Mouse (Mus musculus): ENCODE results near the gene Prim2. TPM values are rescaled to one million over a fixed set of nuclear protein-coding genes. Genes with fewer than 3 reads are reported as not detected.
A peak's percentile ranks its signal among the peaks of the same experiment; 100 is the strongest.

The Prim2 gene
- polyA plus RNA-seq, 1 experiment from 2014 or later: 26.1 TPM

DNA sequence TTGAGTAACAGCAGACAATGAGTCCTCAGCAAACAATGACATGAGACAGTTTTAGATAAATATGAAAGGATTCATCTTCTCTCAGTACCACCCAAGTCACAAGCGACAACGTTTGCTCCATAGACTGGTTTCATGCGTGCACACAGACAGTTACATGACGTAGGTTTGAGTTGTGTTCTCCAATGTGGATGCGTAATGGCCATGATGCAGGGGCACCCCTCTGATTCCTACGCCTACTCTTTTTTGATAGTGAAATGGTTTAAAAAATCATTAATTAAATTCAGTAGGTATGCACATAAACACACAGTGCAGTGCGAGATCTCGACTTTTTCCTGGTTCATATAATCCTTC lies 174.4 kb downstream of the Prim2 start:
- H3K4me3 ChIP-seq: no peak overlapping the region
- 53% methylated on average over 8 of the region's 8 CpGs for WGBS
- H3K27me3 ChIP-seq: no peaks in the 10 kb centered on the region
- peak overlapping the region; percentile 53 for H3K27ac ChIP-seq
- no peaks in the 10 kb centered on the region for H3K36me3 ChIP-seq
- H3K9me3 ChIP-seq: no peaks in the 10 kb centered on the region
- no peak overlapping the region for H3K9ac ChIP-seq
- no peak overlapping the region for H3K4me2 ChIP-seq
- ATAC-seq (ENCODE audit: low FRiP score): peak; percentile 22; the same call in 1 of the 2 replicates
- peaks cover 18% of the 10 kb centered on the region for H3K4me1 ChIP-seq (replicated peaks)

GRCm38 (mm10) chr1:33494524-33495202 lies 174.9 kb downstream of the Prim2 start:
- 10% methylated on average over 2 of the region's 2 CpGs for WGBS
- peak; percentile 79; the same call in 1 of the 2 replicates for ATAC-seq (ENCODE audit: low FRiP score)
- peak overlapping the region; percentile 53; the same call in 1 of the 2 replicates for H3K27ac ChIP-seq

GRCm38 (mm10) chr1:33490220-33490619 lies 179.4 kb downstream of the Prim2 start:
- H3K9ac ChIP-seq: no peak overlapping the region
- no peaks in the 10 kb centered on the region for H3K27me3 ChIP-seq
- H3K27ac ChIP-seq: no peak overlapping the region
- WGBS: 74% methylated on average over 6 of the region's 6 CpGs
- H3K4me1 ChIP-seq (replicated peaks): peaks cover 12% of the 10 kb centered on the region; the same call in 1 of the 2 replicates
- no peaks in the 10 kb centered on the region for H3K36me3 ChIP-seq
- ATAC-seq (ENCODE audit: low FRiP score): no peak
- H3K4me2 ChIP-seq: no peak overlapping the region
- H3K9me3 ChIP-seq: no peaks in the 10 kb centered on the region
- H3K4me3 ChIP-seq: no peak overlapping the region

More at GRCm38 (mm10) chr1:33494524-33495202, 174.9 kb downstream of the Prim2 start:
- H3K4me3 ChIP-seq: no peak overlapping the region
- H3K4me2 ChIP-seq: no peak overlapping the region
- no peak overlapping the region for H3K9ac ChIP-seq
- H3K9me3 ChIP-seq: no peaks in the 10 kb centered on the region
- H3K27me3 ChIP-seq: no peaks in the 10 kb centered on the region
- peaks cover 21% of the 10 kb centered on the region for H3K4me1 ChIP-seq (replicated peaks)
- no peaks in the 10 kb centered on the region for H3K36me3 ChIP-seq

DNA sequence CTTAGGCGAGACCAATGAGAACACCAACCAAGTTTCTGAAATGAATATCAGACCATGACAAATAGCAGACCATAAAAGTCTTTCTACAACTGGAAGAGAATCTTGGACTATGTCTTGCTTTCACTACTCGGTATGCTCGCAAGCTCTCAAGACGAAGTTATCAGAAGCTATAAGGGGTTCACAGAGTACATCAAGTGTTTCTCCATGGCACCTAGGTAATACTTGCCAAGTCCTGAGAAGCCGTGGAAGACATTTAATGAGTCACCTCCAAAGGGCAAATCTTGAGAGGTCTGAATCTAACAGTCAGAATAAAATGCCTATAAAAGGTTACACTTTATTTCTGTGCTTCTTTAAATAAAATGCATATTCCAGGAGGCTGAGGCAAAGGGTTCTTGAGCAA lies 181.2 kb downstream of the Prim2 start:
- peaks cover 3% of the 10 kb centered on the region; the same call in 1 of the 2 replicates for H3K4me1 ChIP-seq (replicated peaks)
- no peak overlapping the region for H3K9ac ChIP-seq
- H3K4me3 ChIP-seq: no peak overlapping the region
- WGBS: 98% methylated on average over 5 of the region's 5 CpGs
- H3K36me3 ChIP-seq: no peaks in the 10 kb centered on the region
- no peak for ATAC-seq (ENCODE audit: low FRiP score)
- no peak overlapping the region for H3K27ac ChIP-seq
- H3K9me3 ChIP-seq: no peaks in the 10 kb centered on the region
- H3K4me2 ChIP-seq: no peak overlapping the region
- H3K27me3 ChIP-seq: no peaks in the 10 kb centered on the region

DNA sequence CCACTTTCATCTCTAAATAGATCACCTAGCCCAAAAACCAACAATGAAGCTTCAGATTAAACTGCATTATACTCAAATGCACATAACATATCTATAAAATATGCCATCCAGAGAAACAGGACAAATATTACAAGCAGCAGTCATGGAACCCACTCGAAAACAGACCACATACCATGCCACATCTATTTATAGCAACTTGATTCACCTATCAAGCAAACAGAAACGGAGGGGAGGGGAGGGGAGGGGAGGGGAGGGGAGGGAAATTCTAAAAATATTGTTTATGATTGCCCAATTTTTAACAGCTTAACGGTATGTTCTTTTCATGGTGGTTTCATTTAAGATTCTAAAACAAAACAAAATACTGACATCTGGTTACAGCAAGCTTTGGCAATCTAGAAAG lies 185.8 kb downstream of the Prim2 start:
- H3K27ac ChIP-seq: no peak overlapping the region
- H3K36me3 ChIP-seq: no peaks in the 10 kb centered on the region
- H3K4me1 ChIP-seq (replicated peaks): 0 out of 2 replicates have a peak, but pooled peaks cover 7% of the 10 kb centered on the region
- H3K9ac ChIP-seq: no peak overlapping the region
- H3K4me2 ChIP-seq: no peak overlapping the region
- no peaks in the 10 kb centered on the region for H3K27me3 ChIP-seq
- H3K4me3 ChIP-seq: no peak overlapping the region
- ATAC-seq (ENCODE audit: low FRiP score): no peak
- WGBS: 62% methylated on average over 3 of the region's 3 CpGs
- H3K9me3 ChIP-seq: no peaks in the 10 kb centered on the region

DNA sequence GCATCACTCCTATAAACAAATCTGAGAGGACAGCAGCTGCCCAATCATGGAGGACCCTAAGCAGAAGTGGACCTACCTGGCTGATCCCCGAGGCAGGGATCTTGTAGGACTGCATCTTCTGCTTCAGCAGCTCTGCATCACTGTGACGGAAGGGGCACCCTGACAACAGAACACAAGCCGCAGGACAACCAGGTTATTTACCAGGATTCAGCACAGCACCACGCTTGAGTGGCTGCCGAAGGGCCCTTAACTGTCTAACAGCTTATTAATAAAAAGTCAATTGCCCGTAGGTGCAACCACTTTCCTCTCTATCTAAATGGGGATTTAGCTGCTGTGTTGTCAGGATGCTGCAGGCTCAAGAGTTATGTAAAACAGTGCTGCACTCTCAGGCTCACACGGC lies 189.2 kb downstream of the Prim2 start:
- Histone ChIP-seq H3K4me2 (no peak overlapping the region), H3K36me3 (peaks cover 4% of the 10 kb centered on the region; the same call in 1 of the 2 replicates), H3K9me3 (no peaks in the 10 kb centered on the region), H3K4me1 (replicated peaks) (0 out of 2 replicates have a peak, but pooled peaks cover 7% of the 10 kb centered on the region), H3K27me3 (no peaks in the 10 kb centered on the region), H3K4me3 (no peak overlapping the region), H3K9ac (no peak overlapping the region), H3K27ac (no peak overlapping the region)
- 80% methylated on average over 7 of the region's 7 CpGs for WGBS
- 0 out of 2 replicates have a peak, but pooled peaks have one; percentile 17 for ATAC-seq (ENCODE audit: low FRiP score)

GRCm38 (mm10) chr1:33471069-33471468 lies 198.5 kb downstream of the Prim2 start:
- Histone ChIP-seq H3K4me2 (no peak overlapping the region), H3K4me1 (replicated peaks) (no peaks in the 10 kb centered on the region), H3K4me3 (no peak overlapping the region), H3K27me3 (no peaks in the 10 kb centered on the region), H3K9ac (no peak overlapping the region), H3K36me3 (no peaks in the 10 kb centered on the region), H3K27ac (no peak overlapping the region), H3K9me3 (no peaks in the 10 kb centered on the region)
- 92% methylated on average over 6 of the region's 6 CpGs for WGBS
- ATAC-seq (ENCODE audit: low FRiP score): no peak

DNA sequence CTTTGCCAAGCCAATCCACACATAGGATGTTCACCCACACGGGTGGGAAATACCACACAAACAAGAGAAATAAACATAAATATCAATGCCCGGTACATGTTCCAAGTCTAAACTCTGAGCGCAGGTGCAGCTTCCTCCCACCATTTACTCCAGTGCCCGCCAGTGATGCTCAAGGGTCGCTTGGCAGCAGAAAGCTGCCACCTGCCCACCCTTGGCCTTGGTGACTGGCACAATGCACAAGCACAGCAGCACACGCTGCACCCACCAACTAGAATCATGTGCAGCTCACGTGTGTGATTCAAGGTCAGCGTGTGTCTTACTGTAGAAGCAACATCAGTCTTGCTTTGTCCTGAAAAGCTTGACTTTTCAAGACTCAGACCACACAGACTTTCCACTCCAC lies 199.4 kb downstream of the Prim2 start:
- Histone ChIP-seq H3K27me3 (no peaks in the 10 kb centered on the region), H3K27ac (no peak overlapping the region), H3K4me1 (replicated peaks) (no peaks in the 10 kb centered on the region), H3K4me3 (no peak overlapping the region), H3K4me2 (no peak overlapping the region), H3K9ac (no peak overlapping the region), H3K9me3 (no peaks in the 10 kb centered on the region), H3K36me3 (no peaks in the 10 kb centered on the region)
- 92% methylated on average over 8 of the region's 8 CpGs for WGBS
- ATAC-seq (ENCODE audit: low FRiP score): no peak

DNA sequence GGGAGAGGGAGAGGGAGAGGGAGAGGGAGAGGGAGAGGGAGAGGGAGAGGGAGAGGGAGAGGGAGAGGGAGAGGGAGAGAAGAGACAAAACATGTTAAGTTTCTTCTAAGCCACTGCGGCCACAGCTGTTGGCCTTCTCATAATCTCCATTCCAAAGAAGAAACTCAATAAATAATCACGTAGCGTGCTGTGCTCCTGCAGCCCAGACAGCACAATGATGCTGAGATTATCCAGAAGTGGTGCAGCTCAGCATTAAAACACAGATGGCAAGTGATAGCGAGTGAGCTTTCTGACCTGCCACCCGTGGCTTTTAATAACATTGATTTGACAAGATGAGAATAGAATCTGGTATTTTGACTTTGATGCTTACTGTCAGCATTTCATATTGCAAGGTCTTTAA lies 205.4 kb downstream of the Prim2 start:
- Histone ChIP-seq H3K4me2 (no peak overlapping the region), H3K9ac (no peak overlapping the region), H3K4me1 (replicated peaks) (no peaks in the 10 kb centered on the region), H3K36me3 (0 out of 2 replicates have a peak, but pooled peaks cover 5% of the 10 kb centered on the region), H3K27ac (no peak overlapping the region), H3K9me3 (no peaks in the 10 kb centered on the region), H3K27me3 (no peaks in the 10 kb centered on the region), H3K4me3 (no peak overlapping the region)
- no peak for ATAC-seq (ENCODE audit: low FRiP score)
- WGBS: 55% methylated on average over 5 of the region's 5 CpGs

GRCm38 (mm10) chr1:33460703-33461102 lies 208.9 kb downstream of the Prim2 start:
- 89% methylated on average over 8 of the region's 8 CpGs for WGBS
- H3K4me3 ChIP-seq: no peak overlapping the region
- peak; percentile 9; the same call in 1 of the 2 replicates for ATAC-seq (ENCODE audit: low FRiP score)
- no peaks in the 10 kb centered on the region for H3K4me1 ChIP-seq (replicated peaks)
- H3K9ac ChIP-seq: no peak overlapping the region
- H3K27ac ChIP-seq: no peak overlapping the region; the same call in 1 of the 2 replicates
- no peaks in the 10 kb centered on the region for H3K9me3 ChIP-seq
- H3K27me3 ChIP-seq: no peaks in the 10 kb centered on the region
- no peak overlapping the region for H3K4me2 ChIP-seq
- H3K36me3 ChIP-seq: 0 out of 2 replicates have a peak, but pooled peaks cover 5% of the 10 kb centered on the region

- H3K4me3 ChIP-seq: no peak overlapping the region
- no peak overlapping the region for H3K4me2 ChIP-seq
- H3K27ac ChIP-seq: no peak overlapping the region
- ATAC-seq (ENCODE audit: low FRiP score): peak; percentile 58; the same call in 1 of the 2 replicates
- WGBS: 64% methylated on average over 3 of the region's 3 CpGs
- H3K9me3 ChIP-seq: no peaks in the 10 kb centered on the region
- H3K4me1 ChIP-seq (replicated peaks): no peaks in the 10 kb centered on the region
- 0 out of 2 replicates have a peak, but pooled peaks cover 5% of the 10 kb centered on the region for H3K36me3 ChIP-seq
- no peaks in the 10 kb centered on the region for H3K27me3 ChIP-seq
- no peak overlapping the region for H3K9ac ChIP-seq
Measured at GRCm38 (mm10) chr1:33460262-33460661, 209.3 kb downstream of the Prim2 start.

DNA sequence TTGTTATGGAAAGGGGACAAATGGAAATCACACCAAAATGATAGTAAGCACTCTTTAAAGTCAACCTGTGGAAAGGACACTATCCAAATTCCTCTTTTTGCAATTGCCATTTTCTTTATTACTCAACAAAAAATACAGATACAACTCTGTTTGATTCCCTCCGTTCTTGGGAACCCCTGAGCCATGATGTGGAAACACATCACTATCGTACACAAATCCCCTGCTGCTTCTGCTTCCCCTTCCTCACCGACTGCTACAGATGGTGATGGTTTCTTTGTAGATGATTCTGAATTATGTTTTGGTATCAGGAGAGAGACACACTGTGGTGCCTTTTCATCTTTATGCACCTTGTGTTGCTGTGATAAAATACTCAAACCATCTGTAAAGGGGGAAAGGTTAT lies 210.6 kb downstream of the Prim2 start:
- WGBS: 76% methylated on average over 3 of the region's 3 CpGs

GRCm38 (mm10) chr1:33454251-33454650 lies 215.3 kb downstream of the Prim2 start:
- H3K4me3 ChIP-seq: no peak overlapping the region
- no peaks in the 10 kb centered on the region for H3K27me3 ChIP-seq
- no peaks in the 10 kb centered on the region for H3K36me3 ChIP-seq
- no peaks in the 10 kb centered on the region for H3K9me3 ChIP-seq
- H3K4me1 ChIP-seq (replicated peaks): no peaks in the 10 kb centered on the region
- no peak overlapping the region for H3K9ac ChIP-seq
- H3K27ac ChIP-seq: no peak overlapping the region
- H3K4me2 ChIP-seq: no peak overlapping the region
- no peak for ATAC-seq (ENCODE audit: low FRiP score)
- 93% methylated on average over 6 of the region's 6 CpGs for WGBS

More for the DNA sequence above, 210.6 kb downstream of the Prim2 start:
- no peaks in the 10 kb centered on the region for H3K27me3 ChIP-seq
- no peak overlapping the region for H3K9ac ChIP-seq
- 0 out of 2 replicates have a peak, but pooled peaks cover 5% of the 10 kb centered on the region for H3K36me3 ChIP-seq
- H3K27ac ChIP-seq: no peak overlapping the region
- H3K4me2 ChIP-seq: no peak overlapping the region
- no peak for ATAC-seq (ENCODE audit: low FRiP score)
- H3K4me1 ChIP-seq (replicated peaks): no peaks in the 10 kb centered on the region
- H3K4me3 ChIP-seq: no peak overlapping the region
- H3K9me3 ChIP-seq: no peaks in the 10 kb centered on the region
